Mouse (Mus musculus): ENCODE measurements at regions not wholly inside any gene's neighbourhood (a gene's known extent, or its start where the extent isn't known, plus 50 kb on each side); places are given as distances from the start of the nearest gene placed in this dataset.
A peak's percentile ranks its signal among the peaks of the same experiment; 100 is the strongest.

- H3K9me3 ChIP-seq (replicated peaks; ENCODE audit: control insufficient read depth, low read length), result no peaks in the 10 kb centered on the region
- no peak overlapping the region for H3K27ac ChIP-seq (ENCODE audit: low read length)
- H3K4me2 ChIP-seq (ENCODE audit: low read depth, low read length), result no peak overlapping the region
- no peaks in the 10 kb centered on the region for H3K27me3 ChIP-seq (ENCODE audit: control insufficient read depth, insufficient read depth, low read length)
- no peak for ATAC-seq (ENCODE audit: insufficient read depth, low FRiP score)
- H3K36me3 ChIP-seq (ENCODE audit: control insufficient read depth, insufficient read depth, low read length), result no peaks in the 10 kb centered on the region
- H3K4me3 ChIP-seq (replicated peaks; ENCODE audit: low read length), result no peak overlapping the region
- H3K9ac ChIP-seq (ENCODE audit: low read length), result no peak overlapping the region
- 71% methylated on average over 6 of the region's 6 CpGs for WGBS
- H3K4me1 ChIP-seq (ENCODE audit: control insufficient read depth, insufficient read depth, low read length), result no peaks in the 10 kb centered on the region
Observed at GRCm38 (mm10) chr11:7497803-7498202, 284.1 kb upstream of the Igfbp3 start.

DNA sequence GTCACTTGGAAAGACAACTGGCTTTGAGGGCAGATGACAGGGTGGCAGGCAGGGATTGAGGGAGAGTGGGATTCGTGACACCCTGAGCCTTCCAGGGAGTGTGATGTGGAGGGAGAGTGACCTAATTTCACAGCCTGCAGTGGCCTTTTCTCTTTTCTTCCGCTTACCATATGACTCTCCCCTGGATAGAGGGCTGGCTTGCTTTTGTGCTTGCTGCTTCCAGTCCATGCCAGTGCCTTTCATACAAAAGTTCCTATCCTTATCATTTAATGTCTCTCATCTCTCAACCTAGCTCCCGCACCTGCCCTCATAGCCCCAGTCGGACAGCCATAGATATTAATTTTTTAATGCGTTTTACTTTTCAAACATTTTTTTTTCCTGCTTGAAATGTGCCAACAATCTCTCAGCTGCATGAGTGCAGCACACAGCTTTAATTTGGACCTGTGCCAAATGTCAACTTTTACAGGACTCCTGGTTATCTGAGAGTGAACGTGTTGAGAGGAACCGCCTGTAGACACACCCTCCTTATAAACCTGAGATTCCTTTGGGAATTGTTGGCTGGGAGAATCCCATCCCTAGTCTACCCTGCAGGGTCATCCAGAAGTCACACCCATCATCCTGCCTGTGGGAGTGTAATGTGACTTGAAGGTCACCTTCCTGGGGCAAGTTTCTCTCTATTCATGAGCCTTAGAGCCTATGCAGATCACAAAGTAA is 260.3 kb upstream of the Igfbp3 start:
- Histone ChIP-seq H3K4me2 (ENCODE audit: low read depth, low read length) (no peak overlapping the region), H3K9me3 (replicated peaks; ENCODE audit: control insufficient read depth, low read length) (no peaks in the 10 kb centered on the region), H3K9ac (ENCODE audit: low read length) (no peak overlapping the region), H3K4me3 (replicated peaks; ENCODE audit: low read length) (no peak overlapping the region), H3K4me1 (ENCODE audit: control insufficient read depth, insufficient read depth, low read length) (0 out of 2 replicates have a peak, but pooled peaks cover 4% of the 10 kb centered on the region), H3K36me3 (ENCODE audit: control insufficient read depth, insufficient read depth, low read length) (no peaks in the 10 kb centered on the region), H3K27ac (ENCODE audit: low read length) (no peak overlapping the region), H3K27me3 (ENCODE audit: control insufficient read depth, insufficient read depth, low read length) (no peaks in the 10 kb centered on the region)
- WGBS, result 49% methylated on average over 7 of the region's 7 CpGs
- ATAC-seq (ENCODE audit: insufficient read depth, low FRiP score), result 0 out of 2 replicates have a peak, but pooled peaks have one; percentile 37

GRCm38 (mm10) chr11:7465522-7465921 is 251.8 kb upstream of the Igfbp3 start:
- WGBS, result 79% methylated on average over 1 of the region's 1 CpGs
- Histone ChIP-seq H3K4me1 (ENCODE audit: control insufficient read depth, insufficient read depth, low read length) (no peaks in the 10 kb centered on the region), H3K4me3 (replicated peaks; ENCODE audit: low read length) (no peak overlapping the region), H3K27me3 (ENCODE audit: control insufficient read depth, insufficient read depth, low read length) (no peaks in the 10 kb centered on the region), H3K9me3 (replicated peaks; ENCODE audit: control insufficient read depth, low read length) (no peaks in the 10 kb centered on the region), H3K36me3 (ENCODE audit: control insufficient read depth, insufficient read depth, low read length) (no peaks in the 10 kb centered on the region), H3K4me2 (ENCODE audit: low read depth, low read length) (no peak overlapping the region), H3K27ac (ENCODE audit: low read length) (no peak overlapping the region), H3K9ac (ENCODE audit: low read length) (no peak overlapping the region)
- ATAC-seq (ENCODE audit: insufficient read depth, low FRiP score), result no peak

DNA sequence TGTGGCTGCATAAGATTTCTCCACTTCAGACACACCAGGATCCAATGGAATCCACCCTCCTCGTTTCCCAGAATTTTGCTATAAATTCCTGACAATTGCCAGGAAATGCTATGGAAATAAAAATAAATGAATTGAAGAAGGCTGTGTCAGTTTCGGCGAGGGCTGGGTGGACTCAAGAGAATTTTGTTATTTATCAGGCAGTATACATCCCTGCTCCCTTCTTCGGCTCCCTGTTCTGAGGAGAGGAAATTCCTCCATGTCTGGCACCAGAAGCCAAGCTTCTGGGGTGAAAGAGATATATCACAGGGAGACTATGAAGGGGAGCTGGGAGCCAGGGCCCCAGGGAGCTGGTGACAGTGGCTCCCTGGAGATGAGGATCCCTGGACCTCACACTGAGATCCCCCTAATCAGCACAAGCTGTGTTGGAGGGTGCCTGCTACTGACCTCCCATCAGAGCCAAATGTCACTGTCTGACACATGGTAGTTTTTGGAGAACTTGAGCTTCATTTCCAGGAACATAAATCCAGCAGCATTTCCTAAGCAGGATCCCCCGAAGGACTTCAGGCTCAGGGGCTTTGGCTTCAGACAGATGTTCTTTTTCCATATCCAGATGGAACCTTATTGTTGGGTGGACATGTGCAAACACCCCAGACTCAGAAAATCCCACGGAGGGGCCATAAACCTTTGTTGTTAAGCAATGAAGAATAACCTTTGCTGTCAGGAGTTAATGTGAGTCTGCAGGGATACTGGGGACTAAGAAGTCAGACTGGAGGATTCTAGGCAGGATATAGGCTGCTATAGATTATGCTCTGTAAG is 248.4 kb upstream of the Igfbp3 start:
- H3K27ac ChIP-seq (ENCODE audit: low read length), result no peak overlapping the region

GRCm38 (mm10) chr11:7451756-7452155 is 238.0 kb upstream of the Igfbp3 start:
- 77% methylated on average over 4 of the region's 4 CpGs for WGBS
- no peak overlapping the region for H3K4me2 ChIP-seq (ENCODE audit: low read depth, low read length)
- no peaks in the 10 kb centered on the region; the same call in 1 of the 2 replicates for H3K4me1 ChIP-seq (ENCODE audit: control insufficient read depth, insufficient read depth, low read length)
- ATAC-seq (ENCODE audit: insufficient read depth, low FRiP score), result no peak
- no peaks in the 10 kb centered on the region for H3K27me3 ChIP-seq (ENCODE audit: control insufficient read depth, insufficient read depth, low read length)
- no peak overlapping the region for H3K27ac ChIP-seq (ENCODE audit: low read length)
- no peak overlapping the region for H3K9ac ChIP-seq (ENCODE audit: low read length)
- H3K4me3 ChIP-seq (replicated peaks; ENCODE audit: low read length), result no peak overlapping the region
- no peaks in the 10 kb centered on the region for H3K36me3 ChIP-seq (ENCODE audit: control insufficient read depth, insufficient read depth, low read length)
- no peaks in the 10 kb centered on the region for H3K9me3 ChIP-seq (replicated peaks; ENCODE audit: control insufficient read depth, low read length)

More for the DNA sequence above, 248.4 kb upstream of the Igfbp3 start:
- no peak for ATAC-seq (ENCODE audit: insufficient read depth, low FRiP score)
- H3K4me3 ChIP-seq (replicated peaks; ENCODE audit: low read length), result no peak overlapping the region
- no peak overlapping the region for H3K4me2 ChIP-seq (ENCODE audit: low read depth, low read length)
- no peak overlapping the region for H3K9ac ChIP-seq (ENCODE audit: low read length)
- H3K36me3 ChIP-seq (ENCODE audit: control insufficient read depth, insufficient read depth, low read length), result no peaks in the 10 kb centered on the region
- 41% methylated on average over 6 of the region's 6 CpGs for WGBS
- no peaks in the 10 kb centered on the region for H3K9me3 ChIP-seq (replicated peaks; ENCODE audit: control insufficient read depth, low read length)
- H3K27me3 ChIP-seq (ENCODE audit: control insufficient read depth, insufficient read depth, low read length), result no peaks in the 10 kb centered on the region
- no peaks in the 10 kb centered on the region for H3K4me1 ChIP-seq (ENCODE audit: control insufficient read depth, insufficient read depth, low read length)

- H3K4me3 ChIP-seq (replicated peaks; ENCODE audit: low read length), result no peak overlapping the region
- 94% methylated on average over 8 of the region's 8 CpGs for WGBS
- no peak overlapping the region for H3K9ac ChIP-seq (ENCODE audit: low read length)
- H3K4me1 ChIP-seq (ENCODE audit: control insufficient read depth, insufficient read depth, low read length), result no peaks in the 10 kb centered on the region
- no peaks in the 10 kb centered on the region for H3K9me3 ChIP-seq (replicated peaks; ENCODE audit: control insufficient read depth, low read length)
- ATAC-seq (ENCODE audit: insufficient read depth, low FRiP score), result no peak
- H3K27ac ChIP-seq (ENCODE audit: low read length), result no peak overlapping the region
- no peak overlapping the region for H3K4me2 ChIP-seq (ENCODE audit: low read depth, low read length)
- no peaks in the 10 kb centered on the region for H3K36me3 ChIP-seq (ENCODE audit: control insufficient read depth, insufficient read depth, low read length)
- no peaks in the 10 kb centered on the region for H3K27me3 ChIP-seq (ENCODE audit: control insufficient read depth, insufficient read depth, low read length)
Observed at GRCm38 (mm10) chr11:7444494-7444893, 230.8 kb upstream of the Igfbp3 start.

DNA sequence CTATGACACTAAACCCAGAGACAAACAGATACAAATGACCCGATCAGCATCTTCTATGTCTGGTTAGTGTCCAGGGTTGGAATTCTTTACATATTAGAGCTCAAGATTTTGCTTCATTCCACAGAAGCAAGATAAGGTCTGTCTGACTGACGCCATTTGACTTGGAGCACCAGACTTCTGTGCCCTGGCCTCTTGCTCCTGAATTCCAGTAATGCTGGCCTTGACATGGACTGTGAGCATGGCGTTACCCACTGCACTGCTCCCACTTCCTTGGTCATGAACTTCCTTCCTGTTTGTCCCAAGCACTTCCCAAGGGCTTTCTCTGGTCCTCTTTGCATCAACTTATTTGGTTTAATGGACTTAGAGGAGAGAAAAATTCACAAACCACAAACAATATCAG is 225.6 kb upstream of the Igfbp3 start:
- H3K4me2 ChIP-seq (ENCODE audit: low read depth, low read length), result no peak overlapping the region
- no peak overlapping the region for H3K27ac ChIP-seq (ENCODE audit: low read length)
- no peaks in the 10 kb centered on the region for H3K27me3 ChIP-seq (ENCODE audit: control insufficient read depth, insufficient read depth, low read length)
- no peak for ATAC-seq (ENCODE audit: insufficient read depth, low FRiP score)
- WGBS, result 67% methylated on average over 3 of the region's 3 CpGs
- H3K4me1 ChIP-seq (ENCODE audit: control insufficient read depth, insufficient read depth, low read length), result no peaks in the 10 kb centered on the region
- no peaks in the 10 kb centered on the region for H3K36me3 ChIP-seq (ENCODE audit: control insufficient read depth, insufficient read depth, low read length)
- no peaks in the 10 kb centered on the region for H3K9me3 ChIP-seq (replicated peaks; ENCODE audit: control insufficient read depth, low read length)
- no peak overlapping the region for H3K4me3 ChIP-seq (replicated peaks; ENCODE audit: low read length)
- no peak overlapping the region for H3K9ac ChIP-seq (ENCODE audit: low read length)

- H3K4me3 ChIP-seq (replicated peaks; ENCODE audit: low read length), result no peak overlapping the region
- ATAC-seq (ENCODE audit: insufficient read depth, low FRiP score), result no peak
- H3K9ac ChIP-seq (ENCODE audit: low read length), result no peak overlapping the region
- no peaks in the 10 kb centered on the region for H3K9me3 ChIP-seq (replicated peaks; ENCODE audit: control insufficient read depth, low read length)
- no peaks in the 10 kb centered on the region for H3K36me3 ChIP-seq (ENCODE audit: control insufficient read depth, insufficient read depth, low read length)
- H3K4me2 ChIP-seq (ENCODE audit: low read depth, low read length), result no peak overlapping the region
- no peaks in the 10 kb centered on the region for H3K27me3 ChIP-seq (ENCODE audit: control insufficient read depth, insufficient read depth, low read length)
- WGBS, result 87% methylated on average over 3 of the region's 3 CpGs
- H3K4me1 ChIP-seq (ENCODE audit: control insufficient read depth, insufficient read depth, low read length), result no peaks in the 10 kb centered on the region
- H3K27ac ChIP-seq (ENCODE audit: low read length), result no peak overlapping the region
Observed at GRCm38 (mm10) chr11:7434591-7434990, 220.9 kb upstream of the Igfbp3 start.

DNA sequence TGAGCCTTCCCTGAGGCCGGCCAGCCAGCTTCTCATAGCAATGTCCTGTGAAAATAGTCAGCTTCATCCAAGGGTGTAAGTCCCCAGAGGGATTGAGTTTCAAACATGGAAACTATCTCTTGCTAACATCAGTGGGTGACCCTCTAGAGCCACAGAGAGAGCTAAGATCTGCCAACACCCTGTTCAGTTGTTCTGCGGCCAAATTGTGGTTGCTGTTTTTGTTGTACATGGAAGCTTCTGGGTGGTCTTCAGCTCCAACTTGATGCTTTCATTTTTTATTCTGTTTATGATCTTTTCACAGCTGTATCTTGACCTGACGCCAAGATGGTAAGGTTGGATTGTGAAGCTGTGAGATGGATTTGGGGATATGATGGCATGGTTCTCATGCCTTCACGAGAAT is 214.0 kb upstream of the Igfbp3 start:
- Histone ChIP-seq H3K4me1 (ENCODE audit: control insufficient read depth, insufficient read depth, low read length) (no peaks in the 10 kb centered on the region), H3K9me3 (replicated peaks; ENCODE audit: control insufficient read depth, low read length) (no peaks in the 10 kb centered on the region), H3K4me3 (replicated peaks; ENCODE audit: low read length) (no peak overlapping the region), H3K36me3 (ENCODE audit: control insufficient read depth, insufficient read depth, low read length) (no peaks in the 10 kb centered on the region), H3K9ac (ENCODE audit: low read length) (no peak overlapping the region), H3K27ac (ENCODE audit: low read length) (no peak overlapping the region), H3K27me3 (ENCODE audit: control insufficient read depth, insufficient read depth, low read length) (no peaks in the 10 kb centered on the region), H3K4me2 (ENCODE audit: low read depth, low read length) (no peak overlapping the region)
- 76% methylated on average over 4 of the region's 4 CpGs for WGBS
- no peak for ATAC-seq (ENCODE audit: insufficient read depth, low FRiP score)

Data from stomach, embryonic 16.5 days (tissue).